Comparison of ENCODE assay signal across 10 mouse cellular contexts in genomic region chr9:45572787-45573492, GRCm38 (mm10).
DNase-seq lines count a peak whose midpoint lies in the region; ATAC-seq lines count a peak whose summit lies in the region.
"Had no signal": no experiment of that assay in that cellular context is flagged by ENCODE, and none has a peak within 500 bp of the region (broad histone marks: within the 10 kb centered on the region; RNA-seq: fewer than 3 reads in every experiment).

No protein-coding gene starts in this region.

- H3K9me3 ChIP-seq in hindbrain, embryonic 10.5 days = no peaks in the 10 kb centered on the region
- H3K9me3 ChIP-seq in hindbrain, embryonic 13.5 days = no peaks in the 10 kb centered on the region
- H3K9me3 ChIP-seq: liver, embryonic 13.5 days had no signal

- DNase-seq in hindbrain, embryonic 10.5 days (ENCODE audit: low spot score) = peak; percentile 31
- peak; percentile 66 for DNase-seq in embryo, embryonic 10.5 days (ENCODE audit: low spot score)
- peak; percentile 9 to 17 for DNase-seq in heart, postnatal 36 days
- peak; percentile 75 to 85 for DNase-seq in lung, postnatal 4 days
- DNase-seq in left cerebral cortex, postnatal 4 days = no peak
- DNase-seq in thymus, adult 18-20 months = no peak
- DNase-seq in left cerebral cortex, adult 8-10 months (ENCODE audit: low spot score in 2 of 2) = no peak
- DNase-seq: liver, embryonic 13.5 days; right cerebral cortex, postnatal 4 days had no signal

- peak overlapping the region; percentile 59 for H3K27ac ChIP-seq in hindbrain, embryonic 10.5 days
- H3K27ac ChIP-seq in hindbrain, embryonic 13.5 days = no peak overlapping the region
- H3K27ac ChIP-seq: liver, embryonic 13.5 days had no signal

- ATAC-seq in hindbrain, embryonic 13.5 days (ENCODE audit: low FRiP score) = no peak

- no peak overlapping the region for H3K9ac ChIP-seq in hindbrain, embryonic 13.5 days
- H3K9ac ChIP-seq: liver, embryonic 13.5 days had no signal

- 55% methylated on average over 9 of the region's 9 CpGs for WGBS in hindbrain, embryonic 10.5 days
- 45% methylated on average over 9 of the region's 9 CpGs for WGBS in hindbrain, embryonic 13.5 days

- no peaks in the 10 kb centered on the region for H3K36me3 ChIP-seq in hindbrain, embryonic 10.5 days
- no peaks in the 10 kb centered on the region for H3K36me3 ChIP-seq in hindbrain, embryonic 13.5 days
- H3K36me3 ChIP-seq: liver, embryonic 13.5 days had no signal

- H3K4me2 ChIP-seq in hindbrain, embryonic 13.5 days = no peak overlapping the region
- H3K4me2 ChIP-seq: liver, embryonic 13.5 days had no signal

- H3K4me3 ChIP-seq in hindbrain, embryonic 10.5 days = no peak overlapping the region
- H3K4me3 ChIP-seq in hindbrain, embryonic 13.5 days = no peak overlapping the region
- H3K4me3 ChIP-seq: liver, embryonic 13.5 days had no signal

- H3K27me3 ChIP-seq in hindbrain, embryonic 10.5 days (ENCODE audit: insufficient read depth, poor library complexity, severe bottlenecking) = no peaks in the 10 kb centered on the region; the same call in 1 of the 2 replicates
- 0 out of 2 replicates have a peak, but pooled peaks cover 2% of the 10 kb centered on the region for H3K27me3 ChIP-seq in hindbrain, embryonic 13.5 days
- H3K27me3 ChIP-seq: liver, embryonic 13.5 days had no signal

- H3K4me1 ChIP-seq in hindbrain, embryonic 10.5 days (replicated peaks) = peaks cover 28% of the 10 kb centered on the region
- peaks cover 35% of the 10 kb centered on the region for H3K4me1 ChIP-seq in hindbrain, embryonic 13.5 days (replicated peaks)
- H3K4me1 ChIP-seq: liver, embryonic 13.5 days had no signal

- intact Hi-C loops in heart, postnatal 36 days (cut with DNase I) = no loop called here
- intact Hi-C loops in left cerebral cortex, postnatal 4 days (cut with DNase I) = no loop called here

Comparison
In these comparisons a context has a peak if more than half of its experiments do, and no peak if none do; other contexts are left out.
1. DNase-seq: peak in hindbrain, embryonic 10.5 days (single experiment), embryo, embryonic 10.5 days (single experiment), heart, postnatal 36 days (2 of 2) and lung, postnatal 4 days (2 of 2); none in left cerebral cortex, postnatal 4 days (single experiment), thymus, adult 18-20 months (0 of 2) and left cerebral cortex, adult 8-10 months (0 of 2).